Mouse (Mus musculus) liver, embryonic 11.5 days (tissue): Measurements from ENCODE around the gene Car5b. TPM values are rescaled to one million over a fixed set of nuclear protein-coding genes. Genes with fewer than 3 reads are reported as not detected.

ENCODE experiments used
- ATAC-seq: fragments of 200-750 bp; cut with Nextera tagmentation; replicated peaks from 2 replicates; pipeline ENCODE4 v1.8.0; 2017; ENCODE audit warnings: moderate number of reproducible peaks, mild to moderate bottlenecking, moderate TSS enrichment, moderate library complexity; ENCODE audit not compliant: low FRiP score
- DNase-seq: peaks from one replicate; pipeline ENCODE4 v3.0.0-alpha.2; 2017; ENCODE audit warnings: low spot score
- H3K27ac ChIP-seq: fragments of 300-500 bp; sonication (generic); 2 replicates; pipeline ENCODE4 v1.5.1; 2014; ENCODE audit warnings: mild to moderate bottlenecking, low read depth, low read length, control low read depth
- H3K27me3 ChIP-seq: fragments of 300-500 bp; sonication (generic); replicated peaks from 2 replicates; pipeline ENCODE4 v1.6.1; 2014; ENCODE audit warnings: low read length, mixed read lengths; ENCODE audit not compliant: control insufficient read depth, insufficient read depth
- H3K36me3 ChIP-seq: fragments of 300-500 bp; sonication (generic); 2 replicates; pipeline ENCODE4 v1.6.1; 2014; ENCODE audit warnings: mild to moderate bottlenecking, low read length, moderate library complexity, mixed read lengths; ENCODE audit not compliant: control insufficient read depth, insufficient read depth
- H3K4me1 ChIP-seq: fragments of 300-500 bp; sonication (generic); replicated peaks from 2 replicates; pipeline ENCODE4 v1.6.1; 2014; ENCODE audit warnings: low read length, mixed read lengths; ENCODE audit not compliant: control insufficient read depth, insufficient read depth
- H3K4me2 ChIP-seq: fragments of 300-500 bp; sonication (generic); 2 replicates; pipeline ENCODE4 v1.6.1; 2014; ENCODE audit warnings: mild to moderate bottlenecking, control low read depth, moderate library complexity
- H3K4me3 ChIP-seq: fragments of 300-500 bp; sonication (generic); 2 replicates; pipeline ENCODE4 v1.5.1; 2014; ENCODE audit warnings: low read depth, low read length, control low read depth
- H3K9ac ChIP-seq: fragments of 300-500 bp; sonication (generic); 2 replicates; pipeline ENCODE4 v1.6.1; 2014; ENCODE audit warnings: low read depth, low read length, control low read depth
- H3K9me3 ChIP-seq: fragments of 300-500 bp; sonication (generic); 2 replicates; pipeline ENCODE4 v1.6.1; 2016; ENCODE audit warnings: low read length, inconsistent platforms, mixed read lengths; ENCODE audit not compliant: control insufficient read depth
- WGBS: fragments of 180-500 bp; shearing (Covaris S2); extraction: QIAGEN DNeasy Blood & Tissue Kit; methylation state at CpG from one replicate; pipeline ENCODE4 v1.1.7; 2014; 5-methylcytosine and 5-hydroxymethylcytosine counted together
- polyA plus RNA-seq: library from polyadenylated mRNA; unstranded; fragments of >200 nt; fragmentation: Nextera tagmentation; extraction: Ambion mirVana; gene quantifications from 2 replicates; pipeline ENCODE4 v1.2.1, GENCODE M21; 2014

The Car5b gene
- polyA plus RNA-seq, 1 experiment from 2014 or later, result 0.32 TPM

DNA sequence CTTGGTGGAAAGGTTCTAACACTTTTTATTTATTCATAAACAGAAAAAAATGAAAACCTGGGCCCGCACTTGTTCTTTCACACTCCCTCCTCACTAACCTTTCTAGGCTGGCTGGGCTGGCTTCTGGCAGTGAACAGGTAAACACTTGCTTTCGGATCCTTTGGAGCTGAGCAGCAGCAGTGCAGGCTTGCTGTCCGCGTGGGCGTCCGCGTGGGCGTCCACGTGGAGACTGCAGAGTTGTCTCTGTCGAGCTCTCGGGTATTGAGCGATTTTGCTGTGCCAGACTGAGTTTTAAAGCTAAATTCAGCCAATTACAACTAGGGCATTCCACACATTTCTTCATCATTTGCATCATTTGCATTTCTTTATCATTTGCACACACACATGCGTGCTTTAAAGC lies 14.3 kb upstream of the Car5b start:
- H3K4me2 ChIP-seq, result no peak overlapping the region
- ATAC-seq (no peak), DNase-seq (no peak)
- 65% methylated on average over 13 of the region's 13 CpGs for WGBS
- H3K27ac ChIP-seq, result no peak overlapping the region
- no peaks in the 10 kb centered on the region for H3K4me1 ChIP-seq
- no peaks in the 10 kb centered on the region for H3K36me3 ChIP-seq
- H3K27me3 ChIP-seq, result no peaks in the 10 kb centered on the region
- H3K9me3 ChIP-seq, result no peaks in the 10 kb centered on the region
- H3K4me3 ChIP-seq, result no peak overlapping the region
- no peak overlapping the region for H3K9ac ChIP-seq

- Histone ChIP-seq H3K9ac (no peak overlapping the region), H3K9me3 (no peaks in the 10 kb centered on the region), H3K4me3 (no peak overlapping the region), H3K27me3 (no peaks in the 10 kb centered on the region), H3K27ac (no peak overlapping the region), H3K36me3 (no peaks in the 10 kb centered on the region), H3K4me2 (no peak overlapping the region), H3K4me1 (no peaks in the 10 kb centered on the region)
- WGBS, result 55% methylated on average over 2 of the region's 2 CpGs
- DNase-seq, result no peak
- ATAC-seq, result no peak
These were observed 11.1 kb upstream of the Car5b start for GRCm38 (mm10) chrX:164038882-164039281.

DNA sequence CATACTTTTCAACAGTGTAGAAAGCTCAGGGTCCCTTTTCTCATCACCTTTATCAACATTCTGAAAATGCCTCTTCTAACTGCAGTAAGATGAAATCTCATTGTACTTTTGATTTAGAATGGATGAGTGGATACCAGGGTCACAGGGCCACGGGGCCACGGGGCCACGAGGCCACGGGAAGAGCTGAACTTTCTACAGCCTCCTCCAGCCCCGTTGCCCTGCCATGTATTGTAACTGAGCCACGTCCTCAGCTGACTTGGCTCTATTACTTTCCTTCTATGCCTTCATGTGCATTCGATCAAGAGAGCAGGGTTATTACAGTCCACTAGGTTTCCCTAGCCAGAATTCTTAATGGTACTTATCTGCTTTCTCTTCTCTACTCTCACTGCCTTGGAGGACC lies 8.1 kb upstream of the Car5b start:
- H3K9me3 ChIP-seq, result no peaks in the 10 kb centered on the region
- H3K4me2 ChIP-seq, result no peak overlapping the region
- no peaks in the 10 kb centered on the region for H3K4me1 ChIP-seq
- no peak overlapping the region for H3K4me3 ChIP-seq
- H3K27me3 ChIP-seq, result no peaks in the 10 kb centered on the region
- no peak overlapping the region for H3K27ac ChIP-seq
- H3K9ac ChIP-seq, result no peak overlapping the region
- DNase-seq (no peak), ATAC-seq (no peak)
- WGBS, result 82% methylated on average over 7 of the region's 7 CpGs
- no peaks in the 10 kb centered on the region for H3K36me3 ChIP-seq

DNA sequence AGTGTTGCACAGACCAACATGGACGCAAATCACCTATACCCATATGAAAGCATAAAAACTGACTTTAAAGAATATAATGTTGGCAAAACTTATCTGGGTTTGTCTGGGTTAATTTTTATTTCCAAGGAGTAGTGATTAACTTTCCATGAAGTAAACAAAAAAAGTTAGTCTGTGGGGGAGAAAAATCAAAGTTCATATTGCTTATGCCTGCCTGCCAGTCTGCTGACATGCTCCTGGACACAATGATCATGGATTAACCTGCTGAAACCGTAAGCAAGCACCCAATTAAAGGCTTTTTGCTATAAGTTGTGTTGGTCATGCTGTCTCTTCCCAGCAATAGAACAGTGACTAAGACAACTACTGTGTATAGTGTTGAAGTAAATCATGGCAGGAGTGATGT lies 7.6 kb upstream of the Car5b start:
- WGBS, result 85% methylated on average over 2 of the region's 2 CpGs
- DNase-seq (no peak), ATAC-seq (no peak)

GRCm38 (mm10) chrX:164032526-164032925 lies 4.7 kb upstream of the Car5b start:
- WGBS, result 84% methylated on average over 7 of the region's 7 CpGs
- Histone ChIP-seq H3K9ac (no peak overlapping the region), H3K4me2 (no peak overlapping the region), H3K36me3 (no peaks in the 10 kb centered on the region), H3K9me3 (no peaks in the 10 kb centered on the region), H3K27me3 (no peaks in the 10 kb centered on the region), H3K4me3 (no peak overlapping the region), H3K4me1 (no peaks in the 10 kb centered on the region), H3K27ac (no peak overlapping the region)
- no peak for DNase-seq
- ATAC-seq, result no peak

More for the DNA sequence above, 7.6 kb upstream of the Car5b start:
- no peaks in the 10 kb centered on the region for H3K27me3 ChIP-seq
- no peak overlapping the region for H3K4me2 ChIP-seq
- no peaks in the 10 kb centered on the region for H3K9me3 ChIP-seq
- H3K36me3 ChIP-seq, result no peaks in the 10 kb centered on the region
- H3K9ac ChIP-seq, result no peak overlapping the region
- no peak overlapping the region for H3K4me3 ChIP-seq
- no peaks in the 10 kb centered on the region for H3K4me1 ChIP-seq
- H3K27ac ChIP-seq, result no peak overlapping the region

DNA sequence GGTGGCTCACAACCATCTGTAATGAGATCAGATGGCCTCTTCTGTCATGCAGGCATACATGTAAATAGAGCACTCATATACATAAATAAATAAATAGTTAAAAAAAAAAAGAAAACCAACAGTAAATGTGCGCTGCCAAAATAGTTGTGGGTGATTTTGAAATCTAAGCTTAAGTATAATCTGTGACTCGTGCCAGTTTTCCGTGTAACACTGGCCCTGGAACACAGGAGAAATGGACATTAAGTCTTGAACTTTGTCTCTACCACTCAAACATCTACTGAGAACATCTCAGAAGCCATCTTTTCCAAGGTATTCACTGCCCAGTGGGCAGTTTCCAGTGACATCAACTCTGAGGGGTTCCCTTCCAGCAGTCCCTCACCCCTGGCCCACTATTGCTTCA lies 12.2 kb downstream of the Car5b start:
- no peak overlapping the region for H3K4me2 ChIP-seq
- H3K27me3 ChIP-seq, result 0 out of 2 replicates have a peak, but pooled peaks cover 2% of the 10 kb centered on the region
- no peak for ATAC-seq
- H3K4me1 ChIP-seq, result no peaks in the 10 kb centered on the region
- no peak overlapping the region for H3K9ac ChIP-seq
- no peaks in the 10 kb centered on the region for H3K9me3 ChIP-seq
- DNase-seq, result no peak
- H3K4me3 ChIP-seq, result no peak overlapping the region
- no peak overlapping the region for H3K27ac ChIP-seq
- WGBS, result 95% methylated on average over 3 of the region's 3 CpGs
- H3K36me3 ChIP-seq, result no peaks in the 10 kb centered on the region

- no peaks in the 10 kb centered on the region for H3K9me3 ChIP-seq
- ATAC-seq (no peak), DNase-seq (no peak)
- H3K4me3 ChIP-seq, result no peak overlapping the region
- no peaks in the 10 kb centered on the region for H3K36me3 ChIP-seq
- H3K27ac ChIP-seq, result no peak overlapping the region
- H3K27me3 ChIP-seq, result 0 out of 2 replicates have a peak, but pooled peaks cover 2% of the 10 kb centered on the region
- no peak overlapping the region for H3K9ac ChIP-seq
- 56% methylated on average over 4 of the region's 4 CpGs for WGBS
- no peaks in the 10 kb centered on the region for H3K4me1 ChIP-seq
- H3K4me2 ChIP-seq, result no peak overlapping the region
These were observed 12.8 kb downstream of the Car5b start for GRCm38 (mm10) chrX:164014956-164015355.

DNA sequence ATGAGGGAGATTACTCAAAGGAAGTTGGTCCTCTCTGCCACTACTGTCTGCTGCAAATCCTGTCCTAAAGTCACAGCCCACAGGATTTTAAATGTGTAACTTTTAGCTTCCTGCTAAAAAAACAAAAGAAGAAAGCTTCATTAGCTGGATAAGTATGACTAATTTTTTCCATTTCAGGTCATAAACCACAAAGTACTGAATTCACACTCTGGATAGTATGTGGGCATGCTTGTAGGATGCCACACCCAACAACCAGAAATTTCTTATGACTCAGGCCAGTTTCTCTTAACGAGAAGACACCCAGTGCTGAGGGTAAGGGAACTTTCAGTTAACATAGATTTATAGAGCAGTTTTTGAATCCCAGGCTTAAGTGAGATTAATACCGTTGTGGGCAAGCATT lies 14.5 kb downstream of the Car5b start:
- ATAC-seq (no peak), DNase-seq (no peak)
- Histone ChIP-seq H3K4me1 (no peaks in the 10 kb centered on the region), H3K4me3 (no peak overlapping the region), H3K27ac (no peak overlapping the region), H3K4me2 (no peak overlapping the region), H3K36me3 (no peaks in the 10 kb centered on the region), H3K27me3 (0 out of 2 replicates have a peak, but pooled peaks cover 2% of the 10 kb centered on the region), H3K9me3 (no peaks in the 10 kb centered on the region), H3K9ac (no peak overlapping the region)
- WGBS, result 74% methylated on average over 2 of the region's 2 CpGs

- 38% methylated on average over 2 of the region's 2 CpGs for WGBS
- H3K9ac ChIP-seq, result no peak overlapping the region
- no peaks in the 10 kb centered on the region for H3K36me3 ChIP-seq
- H3K27ac ChIP-seq, result no peak overlapping the region
- no peak for ATAC-seq
- no peaks in the 10 kb centered on the region for H3K27me3 ChIP-seq
- no peak overlapping the region for H3K4me2 ChIP-seq
- H3K4me3 ChIP-seq, result no peak overlapping the region
- H3K4me1 ChIP-seq, result no peaks in the 10 kb centered on the region
- no peak for DNase-seq
- H3K9me3 ChIP-seq, result no peaks in the 10 kb centered on the region
These were observed 23.0 kb downstream of the Car5b start for GRCm38 (mm10) chrX:164004809-164005208.
